Mouse (Mus musculus): ENCODE results near the gene Serpina1d. TPM values are rescaled to one million over a fixed set of nuclear protein-coding genes. Genes with fewer than 3 reads are reported as not detected.

Gene Serpina1d
- polyA plus RNA-seq, 2 experiments = 173 to 217 TPM

Other genes starting within 250 kb of the Serpina1d start
- gene Ppp4r4, start 241.3 kb downstream of the Serpina1d start, polyA plus RNA-seq (2012; rRNA removed) = 0.82 and 0.94 TPM in 2 replicates
- 0.79 and 1.3 TPM in 2 replicates for gene Ppp4r4, start 241.3 kb downstream of the Serpina1d start, polyA plus RNA-seq (2014; fragmentation: Nextera tagmentation; extraction: Ambion mirVana)
- gene Serpina10, start 142.1 kb downstream of the Serpina1d start, polyA plus RNA-seq (2012; rRNA removed) = 11.5 and 23.7 TPM in 2 replicates
- 29.3 and 30.0 TPM in 2 replicates for gene Serpina10, start 142.1 kb downstream of the Serpina1d start, polyA plus RNA-seq (2014; fragmentation: Nextera tagmentation; extraction: Ambion mirVana)
- 793 and 825 TPM in 2 replicates for gene Serpina6, start 116.4 kb downstream of the Serpina1d start, polyA plus RNA-seq (2012; rRNA removed)
- 1,383 and 1,635 TPM in 2 replicates for gene Serpina6, start 116.4 kb downstream of the Serpina1d start, polyA plus RNA-seq (2014; fragmentation: Nextera tagmentation; extraction: Ambion mirVana)
- gene Serpina16, start 97.5 kb downstream of the Serpina1d start, polyA plus RNA-seq (2012; rRNA removed) = 0.03 and 0.04 TPM in 2 replicates
- 0.06 and 0.11 TPM in 2 replicates for gene Serpina16, start 97.5 kb downstream of the Serpina1d start, polyA plus RNA-seq (2014; fragmentation: Nextera tagmentation; extraction: Ambion mirVana)
- not detected in 2 replicates for gene Serpina1f, start 78.1 kb downstream of the Serpina1d start, polyA plus RNA-seq (2012; rRNA removed)
- gene Serpina1f, start 78.1 kb downstream of the Serpina1d start, polyA plus RNA-seq (2014; fragmentation: Nextera tagmentation; extraction: Ambion mirVana) = 0.18 TPM in 1 of 2 replicates, not detected in the other
- gene Serpina1b, start 56.8 kb upstream of the Serpina1d start, polyA plus RNA-seq (2012; rRNA removed) = 741 and 971 TPM in 2 replicates
- 823 and 862 TPM in 2 replicates for gene Serpina1b, start 56.8 kb upstream of the Serpina1d start, polyA plus RNA-seq (2014; fragmentation: Nextera tagmentation; extraction: Ambion mirVana)
- 500 and 557 TPM in 2 replicates for gene Serpina1a, start 90.0 kb upstream of the Serpina1d start, polyA plus RNA-seq (2012; rRNA removed)
- 503 and 519 TPM in 2 replicates for gene Serpina1a, start 90.0 kb upstream of the Serpina1d start, polyA plus RNA-seq (2014; fragmentation: Nextera tagmentation; extraction: Ambion mirVana)
- gene Serpina1c, start 131.3 kb upstream of the Serpina1d start, polyA plus RNA-seq (2012; rRNA removed) = 186 and 209 TPM in 2 replicates
- 205 and 208 TPM in 2 replicates for gene Serpina1c, start 131.3 kb upstream of the Serpina1d start, polyA plus RNA-seq (2014; fragmentation: Nextera tagmentation; extraction: Ambion mirVana)
- 183 and 197 TPM in 2 replicates for gene Serpina1e, start 185.4 kb upstream of the Serpina1d start, polyA plus RNA-seq (2012; rRNA removed)
- gene Serpina1e, start 185.4 kb upstream of the Serpina1d start, polyA plus RNA-seq (2014; fragmentation: Nextera tagmentation; extraction: Ambion mirVana) = 180 and 197 TPM in 2 replicates
- gene Serpina11, start 216.4 kb upstream of the Serpina1d start, polyA plus RNA-seq (2012; rRNA removed) = 7.0 and 7.7 TPM in 2 replicates
- gene Serpina11, start 216.4 kb upstream of the Serpina1d start, polyA plus RNA-seq (2014; fragmentation: Nextera tagmentation; extraction: Ambion mirVana) = 7.2 and 11.4 TPM in 2 replicates
- gene Serpina9, start 240.2 kb upstream of the Serpina1d start, polyA plus RNA-seq (2012; rRNA removed) = not detected in 2 replicates
- gene Serpina9, start 240.2 kb upstream of the Serpina1d start, polyA plus RNA-seq (2014; fragmentation: Nextera tagmentation; extraction: Ambion mirVana) = not detected in 2 replicates

Measured in liver, embryonic 14.5 days (tissue).